Comparison of ENCODE assay signal across 42 mouse cellular contexts in genomic region chr14:34002358-34002757, GRCm38 (mm10). TPM values are rescaled to one million over a fixed set of nuclear protein-coding genes. Genes with fewer than 3 reads are reported as not detected.
"Had no signal": no experiment of that assay in that cellular context is flagged by ENCODE, and none has a peak within 500 bp of the region (broad histone marks: within the 10 kb centered on the region; RNA-seq: fewer than 3 reads in every experiment).

No protein-coding gene starts in this region.

- H3K9ac ChIP-seq: forebrain, embryonic 15.5 days; forebrain, postnatal 0 days; hindbrain, embryonic 13.5 days; hindbrain, embryonic 15.5 days; intestine, embryonic 15.5 days; kidney, embryonic 15.5 days; limb, embryonic 13.5 days; limb, embryonic 15.5 days had no signal

- H3K36me3 ChIP-seq: forebrain, embryonic 15.5 days; hindbrain, embryonic 13.5 days; hindbrain, embryonic 15.5 days; intestine, embryonic 15.5 days; kidney, embryonic 15.5 days; limb, embryonic 13.5 days; limb, embryonic 15.5 days had no signal

- H3K9me3 ChIP-seq: forebrain, embryonic 15.5 days; hindbrain, embryonic 13.5 days; hindbrain, embryonic 15.5 days; intestine, embryonic 15.5 days; kidney, embryonic 15.5 days; limb, embryonic 13.5 days; limb, embryonic 15.5 days had no signal

- H3K4me3 ChIP-seq: forebrain, embryonic 15.5 days; hindbrain, embryonic 13.5 days; hindbrain, embryonic 15.5 days; intestine, embryonic 15.5 days; kidney, embryonic 15.5 days; limb, embryonic 13.5 days; limb, embryonic 15.5 days had no signal

- ATAC-seq: forebrain, embryonic 15.5 days; forebrain, postnatal 0 days; hindbrain, postnatal 0 days; intestine, embryonic 15.5 days had no signal

- H3K27me3 ChIP-seq: forebrain, embryonic 15.5 days; hindbrain, embryonic 13.5 days; hindbrain, embryonic 15.5 days; intestine, embryonic 15.5 days; kidney, embryonic 15.5 days; limb, embryonic 13.5 days; limb, embryonic 15.5 days had no signal

- DNase-seq: forebrain, postnatal 0 days; gastrocnemius, postnatal 14 days; gastrocnemius, postnatal 36 days; heart, adult 18-20 months; heart, postnatal 14 days; heart, postnatal 36 days; kidney, adult 11 months; kidney, adult 2 months; kidney, adult 9 months; kidney, postnatal 14 days; kidney, postnatal 36 days; layer of hippocampus, adult 9-11 months; layer of hippocampus, postnatal 36 days; left cerebral cortex, postnatal 4 days had no signal

- H3K27ac ChIP-seq: forebrain, embryonic 15.5 days; hindbrain, embryonic 13.5 days; hindbrain, embryonic 15.5 days; hindbrain, postnatal 0 days; intestine, embryonic 15.5 days; kidney, embryonic 15.5 days; kidney, postnatal 0 days; limb, embryonic 13.5 days; limb, embryonic 15.5 days had no signal

- H3K4me2 ChIP-seq: forebrain, embryonic 15.5 days; heart, embryonic 11.5 days; hindbrain, embryonic 13.5 days; hindbrain, embryonic 15.5 days; intestine, embryonic 15.5 days; kidney, embryonic 15.5 days; limb, embryonic 13.5 days; limb, embryonic 15.5 days had no signal

- H3K4me1 ChIP-seq: hindbrain, embryonic 13.5 days; hindbrain, embryonic 15.5 days; intestine, embryonic 15.5 days; kidney, embryonic 15.5 days; limb, embryonic 15.5 days had no signal

RNA-seq across cellular contexts. Expression of gene Gm30083, which starts 12.6 kb away (rescaled TPM):
- total RNA-seq: forebrain, postnatal 0 days; gastrocnemius, adult 18-20 months; gastrocnemius, adult 8-10 months; gastrocnemius, postnatal 14 days; gastrocnemius, postnatal 36 days; heart, adult 18-20 months; heart, adult 8-10 months; heart, postnatal 14 days; heart, postnatal 36 days; hematopoietic stem cell, adult 5-6 weeks; hindbrain, postnatal 0 days; layer of hippocampus, adult 18-20 months; layer of hippocampus, adult 8-10 months; layer of hippocampus, postnatal 14 days; layer of hippocampus, postnatal 36 days; left cerebral cortex, adult 18-20 months; left cerebral cortex, adult 8-10 months; left cerebral cortex, postnatal 10 days; left cerebral cortex, postnatal 25 days; left cerebral cortex, postnatal 4 days; liver, adult 2 months had no signal
- polyA plus RNA-seq: forebrain, embryonic 15.5 days; forebrain, postnatal 0 days; gonadal fat pad, adult 2 months; heart, embryonic 11.5 days; heart, embryonic 14.5 days; heart, embryonic 16.5 days; hindbrain, embryonic 11.5 days; hindbrain, embryonic 13.5 days; hindbrain, embryonic 15.5 days; hindbrain, postnatal 0 days; intestine, embryonic 15.5 days; kidney, adult 2 months; kidney, embryonic 15.5 days; kidney, postnatal 0 days; large intestine, adult 2 months; limb, embryonic 11.5 days; limb, embryonic 13.5 days; limb, embryonic 15.5 days; liver, adult 2 months had no signal

RNA-seq across cellular contexts. Expression of gene Gm5460, which starts 14.2 kb away (rescaled TPM):
- total RNA-seq: forebrain, postnatal 0 days; gastrocnemius, adult 18-20 months; gastrocnemius, adult 8-10 months; gastrocnemius, postnatal 14 days; gastrocnemius, postnatal 36 days; heart, adult 18-20 months; heart, adult 8-10 months; heart, postnatal 14 days; heart, postnatal 36 days; hematopoietic stem cell, adult 5-6 weeks; hindbrain, postnatal 0 days; layer of hippocampus, adult 18-20 months; layer of hippocampus, adult 8-10 months; layer of hippocampus, postnatal 14 days; layer of hippocampus, postnatal 36 days; left cerebral cortex, adult 18-20 months; left cerebral cortex, adult 8-10 months; left cerebral cortex, postnatal 10 days; left cerebral cortex, postnatal 25 days; left cerebral cortex, postnatal 4 days; liver, adult 2 months had no signal
- polyA plus RNA-seq: forebrain, embryonic 15.5 days; forebrain, postnatal 0 days; heart, embryonic 11.5 days; heart, embryonic 14.5 days; heart, embryonic 16.5 days; hindbrain, embryonic 11.5 days; hindbrain, embryonic 13.5 days; hindbrain, embryonic 15.5 days; hindbrain, postnatal 0 days; intestine, embryonic 15.5 days; kidney, adult 2 months; kidney, embryonic 15.5 days; kidney, postnatal 0 days; large intestine, adult 2 months; limb, embryonic 11.5 days; limb, embryonic 13.5 days; limb, embryonic 15.5 days; liver, adult 2 months had no signal

RNA-seq across cellular contexts. Expression of gene Zfp488, which starts 23.8 kb away (rescaled TPM):
- total RNA-seq: gastrocnemius, adult 18-20 months; gastrocnemius, postnatal 36 days; heart, adult 8-10 months; heart, postnatal 14 days; heart, postnatal 36 days; hematopoietic stem cell, adult 5-6 weeks had no signal
- polyA plus RNA-seq: heart, embryonic 11.5 days; heart, embryonic 14.5 days; heart, embryonic 16.5 days; kidney, adult 2 months; kidney, postnatal 0 days; large intestine, adult 2 months; liver, adult 2 months had no signal

RNA-seq across cellular contexts. Expression of gene Rbp3, which starts 48.6 kb away (rescaled TPM):
- total RNA-seq: gastrocnemius, adult 18-20 months; gastrocnemius, adult 8-10 months; gastrocnemius, postnatal 14 days; gastrocnemius, postnatal 36 days; heart, adult 18-20 months; heart, adult 8-10 months; heart, postnatal 14 days; heart, postnatal 36 days; hematopoietic stem cell, adult 5-6 weeks; left cerebral cortex, adult 18-20 months; liver, adult 2 months had no signal
- polyA plus RNA-seq: gonadal fat pad, adult 2 months; heart, embryonic 14.5 days; hindbrain, embryonic 11.5 days; hindbrain, embryonic 13.5 days; intestine, embryonic 15.5 days; kidney, adult 2 months; kidney, embryonic 15.5 days; kidney, postnatal 0 days; large intestine, adult 2 months; limb, embryonic 11.5 days; limb, embryonic 13.5 days; limb, embryonic 15.5 days; liver, adult 2 months had no signal

RNA-seq across cellular contexts. Expression of gene Antxrl, which starts 50.1 kb away (rescaled TPM):
- total RNA-seq: forebrain, postnatal 0 days; gastrocnemius, adult 18-20 months; gastrocnemius, adult 8-10 months; gastrocnemius, postnatal 14 days; gastrocnemius, postnatal 36 days; heart, adult 18-20 months; heart, adult 8-10 months; heart, postnatal 14 days; heart, postnatal 36 days; hematopoietic stem cell, adult 5-6 weeks; hindbrain, postnatal 0 days; layer of hippocampus, adult 18-20 months; layer of hippocampus, adult 8-10 months; layer of hippocampus, postnatal 14 days; layer of hippocampus, postnatal 36 days; left cerebral cortex, adult 18-20 months; left cerebral cortex, adult 8-10 months; left cerebral cortex, postnatal 10 days; left cerebral cortex, postnatal 25 days; left cerebral cortex, postnatal 4 days; liver, adult 2 months had no signal
- polyA plus RNA-seq: forebrain, embryonic 15.5 days; forebrain, postnatal 0 days; heart, embryonic 11.5 days; heart, embryonic 14.5 days; heart, embryonic 16.5 days; hindbrain, embryonic 11.5 days; hindbrain, embryonic 13.5 days; hindbrain, embryonic 15.5 days; hindbrain, postnatal 0 days; intestine, embryonic 15.5 days; kidney, adult 2 months; kidney, embryonic 15.5 days; kidney, postnatal 0 days; large intestine, adult 2 months; limb, embryonic 11.5 days; limb, embryonic 13.5 days; limb, embryonic 15.5 days; liver, adult 2 months had no signal
